Mouse (Mus musculus): ENCODE results near the gene Farp1. TPM values are rescaled to one million over a fixed set of nuclear protein-coding genes. Genes with fewer than 3 reads are reported as not detected.

The Farp1 gene
- 17.3 and 19.1 TPM in 2 replicates for polyA plus RNA-seq (2015; fragmentation: Nextera tagmentation; extraction: Ambion mirVana)

- H3K27me3 ChIP-seq (replicated peaks), result peaks cover 6% of the 10 kb centered on the region; the same call in 1 of the 2 replicates
- no peaks in the 10 kb centered on the region for H3K36me3 ChIP-seq
- H3K4me2 ChIP-seq, result peak within 1 kb of the TSS; percentile 97
- peak within 1 kb of the TSS; percentile 90 for H3K9ac ChIP-seq
- H3K4me3 ChIP-seq (replicated peaks), result peak within 1 kb of the TSS; percentile 92
- peak within 1 kb of the TSS; percentile 82 for H3K27ac ChIP-seq
- peak; percentile 98 for ATAC-seq (ENCODE audit: insufficient read depth, low FRiP score, low read depth)
- peaks cover 10% of the 10 kb centered on the region; the same call in 1 of the 2 replicates for H3K4me1 ChIP-seq
- H3K9me3 ChIP-seq, result no peaks in the 10 kb centered on the region
- 3% methylated on average over 52 of the region's 61 CpGs for WGBS
Measured at GRCm38 (mm10) chr14:121034973-121035662, at the start of gene Farp1. Farp1 (plus strand) TSS chr14:121035200.

DNA sequence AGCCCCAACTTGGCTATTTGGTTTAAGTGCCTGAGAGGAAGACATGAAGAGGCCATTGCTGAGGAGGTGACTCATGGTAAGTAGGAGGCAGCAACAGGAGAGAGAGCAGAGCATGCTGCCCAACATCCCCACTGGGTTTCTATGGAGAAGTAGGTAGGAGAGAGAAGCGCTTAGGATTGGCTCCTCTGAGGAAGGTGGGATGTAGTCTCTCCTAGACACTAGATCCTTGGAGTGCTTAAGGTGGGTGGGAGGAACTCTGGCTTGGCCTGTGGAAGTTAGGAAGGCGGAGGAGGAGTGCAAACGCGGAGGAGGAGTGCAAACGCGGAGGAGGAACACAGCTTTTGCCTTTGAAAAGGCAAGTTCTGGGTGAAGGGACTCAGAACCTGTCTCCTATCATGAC lies 45.9 kb upstream of the Farp1 start:
- no peaks in the 10 kb centered on the region for H3K9me3 ChIP-seq
- ATAC-seq (ENCODE audit: insufficient read depth, low FRiP score, low read depth), result no peak
- H3K27me3 ChIP-seq (replicated peaks), result no peaks in the 10 kb centered on the region
- H3K27ac ChIP-seq, result no peak overlapping the region
- no peak overlapping the region for H3K4me3 ChIP-seq (replicated peaks)
- no peaks in the 10 kb centered on the region for H3K4me1 ChIP-seq
- no peaks in the 10 kb centered on the region for H3K36me3 ChIP-seq
- no peak overlapping the region for H3K4me2 ChIP-seq
- WGBS, result 64% methylated on average over 6 of the region's 6 CpGs
- no peak overlapping the region for H3K9ac ChIP-seq

- H3K4me1 ChIP-seq, result no peaks in the 10 kb centered on the region
- H3K27me3 ChIP-seq (replicated peaks), result no peaks in the 10 kb centered on the region
- no peak overlapping the region for H3K4me3 ChIP-seq (replicated peaks)
- H3K9me3 ChIP-seq, result no peaks in the 10 kb centered on the region
- H3K36me3 ChIP-seq, result no peaks in the 10 kb centered on the region
- H3K9ac ChIP-seq, result no peak overlapping the region
- H3K27ac ChIP-seq, result no peak overlapping the region
- 88% methylated on average over 5 of the region's 5 CpGs for WGBS
- H3K4me2 ChIP-seq, result no peak overlapping the region
- ATAC-seq (ENCODE audit: insufficient read depth, low FRiP score, low read depth), result no peak
Measured at GRCm38 (mm10) chr14:120997686-120998085, 37.3 kb upstream of the Farp1 start.

GRCm38 (mm10) chr14:121000561-121001340 lies 34.2 kb upstream of the Farp1 start:
- WGBS, result 46% methylated on average over 12 of the region's 12 CpGs
- no peak for ATAC-seq (ENCODE audit: insufficient read depth, low FRiP score, low read depth)
- Histone ChIP-seq H3K9ac (no peak overlapping the region), H3K36me3 (no peaks in the 10 kb centered on the region), H3K27ac (no peak overlapping the region), H3K9me3 (no peaks in the 10 kb centered on the region), H3K4me3 (replicated peaks) (no peak overlapping the region), H3K4me2 (no peak overlapping the region), H3K27me3 (replicated peaks) (no peaks in the 10 kb centered on the region), H3K4me1 (no peaks in the 10 kb centered on the region)

DNA sequence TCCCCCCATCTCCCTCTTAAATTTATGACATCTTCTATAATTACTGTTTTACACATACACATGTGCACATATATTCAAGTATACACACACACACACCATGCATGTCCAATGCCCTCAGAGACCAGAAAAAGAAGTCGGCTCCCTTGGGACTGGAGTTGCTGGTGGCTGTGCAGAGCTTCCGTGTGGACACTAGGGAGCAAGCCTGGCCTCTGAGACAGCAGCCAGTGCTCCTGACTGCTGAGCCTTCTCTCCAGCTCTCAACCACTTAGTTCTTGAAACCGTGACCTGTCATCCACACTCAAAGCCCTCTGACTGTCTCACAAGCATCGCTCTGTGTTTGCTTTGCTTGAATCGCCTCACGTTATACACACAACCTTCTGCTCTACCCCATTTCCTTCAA lies 29.4 kb upstream of the Farp1 start:
- WGBS, result 79% methylated on average over 6 of the region's 6 CpGs
- H3K4me3 ChIP-seq (replicated peaks), result no peak overlapping the region
- no peaks in the 10 kb centered on the region for H3K27me3 ChIP-seq (replicated peaks)
- no peaks in the 10 kb centered on the region for H3K9me3 ChIP-seq
- ATAC-seq (ENCODE audit: insufficient read depth, low FRiP score, low read depth), result no peak
- H3K4me2 ChIP-seq, result no peak overlapping the region
- no peaks in the 10 kb centered on the region for H3K4me1 ChIP-seq
- H3K9ac ChIP-seq, result no peak overlapping the region
- H3K27ac ChIP-seq, result no peak overlapping the region
- H3K36me3 ChIP-seq, result no peaks in the 10 kb centered on the region

DNA sequence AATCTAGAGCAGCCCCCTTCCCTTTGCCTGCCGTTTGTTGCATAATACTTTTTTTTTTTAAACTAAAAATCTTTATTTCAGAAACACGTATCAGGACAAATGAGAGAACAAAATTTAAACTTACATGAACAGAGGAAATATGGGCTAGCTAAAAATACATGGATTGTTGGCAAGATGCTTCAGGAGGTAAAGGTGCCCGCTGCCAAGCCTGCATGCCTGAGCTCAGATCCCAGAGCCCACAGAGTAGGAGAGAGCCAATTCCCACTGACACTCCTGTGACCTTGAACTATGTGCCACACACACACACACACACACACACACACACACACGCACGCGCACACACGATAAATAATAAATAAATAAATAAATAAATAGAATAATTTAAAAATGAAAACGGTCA lies 29.0 kb upstream of the Farp1 start:
- WGBS, result 93% methylated on average over 8 of the region's 8 CpGs
- no peak overlapping the region for H3K4me3 ChIP-seq (replicated peaks)

GRCm38 (mm10) chr14:121015114-121015690 lies 19.8 kb upstream of the Farp1 start:
- no peaks in the 10 kb centered on the region for H3K36me3 ChIP-seq
- no peak overlapping the region for H3K9ac ChIP-seq
- no peaks in the 10 kb centered on the region for H3K9me3 ChIP-seq
- 90% methylated on average over 2 of the region's 2 CpGs for WGBS
- no peaks in the 10 kb centered on the region for H3K27me3 ChIP-seq (replicated peaks)
- H3K27ac ChIP-seq, result no peak overlapping the region
- no peaks in the 10 kb centered on the region for H3K4me1 ChIP-seq
- ATAC-seq (ENCODE audit: insufficient read depth, low FRiP score, low read depth), result no peak
- no peak overlapping the region for H3K4me3 ChIP-seq (replicated peaks)
- H3K4me2 ChIP-seq, result no peak overlapping the region

More for the DNA sequence above, 29.0 kb upstream of the Farp1 start:
- Histone ChIP-seq H3K27me3 (replicated peaks) (no peaks in the 10 kb centered on the region), H3K36me3 (no peaks in the 10 kb centered on the region), H3K4me1 (no peaks in the 10 kb centered on the region), H3K27ac (no peak overlapping the region), H3K9me3 (no peaks in the 10 kb centered on the region), H3K9ac (no peak overlapping the region), H3K4me2 (no peak overlapping the region)
- no peak for ATAC-seq (ENCODE audit: insufficient read depth, low FRiP score, low read depth)

DNA sequence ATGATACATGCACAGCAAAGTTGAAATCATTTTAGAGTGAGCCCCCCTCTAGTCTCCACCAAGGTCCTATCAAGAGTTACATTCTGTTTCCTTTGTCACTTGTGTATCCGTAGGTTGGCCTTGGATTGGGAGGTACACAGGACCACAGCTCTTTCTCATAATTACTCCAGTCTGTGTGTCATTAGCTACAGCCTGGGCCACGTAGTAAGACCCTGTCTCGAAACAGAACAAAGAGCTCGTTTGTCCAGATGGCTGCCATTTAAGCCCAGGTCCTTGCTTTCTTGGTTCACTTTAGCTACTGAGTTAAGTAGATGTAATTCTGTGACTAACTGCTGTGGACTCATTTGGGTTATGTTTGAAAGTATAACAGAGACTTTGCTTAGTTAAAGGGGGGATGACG lies 12.6 kb upstream of the Farp1 start:
- no peak for ATAC-seq (ENCODE audit: insufficient read depth, low FRiP score, low read depth)
- H3K9ac ChIP-seq, result no peak overlapping the region
- H3K9me3 ChIP-seq, result no peaks in the 10 kb centered on the region
- no peak overlapping the region for H3K27ac ChIP-seq
- no peaks in the 10 kb centered on the region for H3K36me3 ChIP-seq
- no peaks in the 10 kb centered on the region for H3K27me3 ChIP-seq (replicated peaks)
- H3K4me2 ChIP-seq, result no peak overlapping the region
- WGBS, result 71% methylated on average over 5 of the region's 5 CpGs
- H3K4me1 ChIP-seq, result no peaks in the 10 kb centered on the region
- H3K4me3 ChIP-seq (replicated peaks), result no peak overlapping the region

GRCm38 (mm10) chr14:121025381-121025780 lies 9.6 kb upstream of the Farp1 start:
- Histone ChIP-seq H3K4me1 (no peaks in the 10 kb centered on the region), H3K27me3 (replicated peaks) (no peaks in the 10 kb centered on the region), H3K9me3 (no peaks in the 10 kb centered on the region), H3K4me2 (no peak overlapping the region), H3K9ac (no peak overlapping the region), H3K27ac (no peak overlapping the region), H3K4me3 (replicated peaks) (no peak overlapping the region), H3K36me3 (no peaks in the 10 kb centered on the region)
- ATAC-seq (ENCODE audit: insufficient read depth, low FRiP score, low read depth), result no peak
- WGBS, result 71% methylated on average over 8 of the region's 8 CpGs

GRCm38 (mm10) chr14:121031396-121031795 lies 3.6 kb upstream of the Farp1 start:
- H3K36me3 ChIP-seq, result no peaks in the 10 kb centered on the region
- 0 out of 2 replicates have a peak, but pooled peaks cover 3% of the 10 kb centered on the region for H3K4me1 ChIP-seq
- no peaks in the 10 kb centered on the region for H3K9me3 ChIP-seq
- no peak overlapping the region for H3K4me2 ChIP-seq
- no peak overlapping the region for H3K4me3 ChIP-seq (replicated peaks)
- ATAC-seq (ENCODE audit: insufficient read depth, low FRiP score, low read depth), result no peak
- H3K9ac ChIP-seq, result no peak overlapping the region
- 87% methylated on average over 2 of the region's 2 CpGs for WGBS
- H3K27ac ChIP-seq, result no peak overlapping the region
- peaks cover 6% of the 10 kb centered on the region; the same call in 1 of the 2 replicates for H3K27me3 ChIP-seq (replicated peaks)

DNA sequence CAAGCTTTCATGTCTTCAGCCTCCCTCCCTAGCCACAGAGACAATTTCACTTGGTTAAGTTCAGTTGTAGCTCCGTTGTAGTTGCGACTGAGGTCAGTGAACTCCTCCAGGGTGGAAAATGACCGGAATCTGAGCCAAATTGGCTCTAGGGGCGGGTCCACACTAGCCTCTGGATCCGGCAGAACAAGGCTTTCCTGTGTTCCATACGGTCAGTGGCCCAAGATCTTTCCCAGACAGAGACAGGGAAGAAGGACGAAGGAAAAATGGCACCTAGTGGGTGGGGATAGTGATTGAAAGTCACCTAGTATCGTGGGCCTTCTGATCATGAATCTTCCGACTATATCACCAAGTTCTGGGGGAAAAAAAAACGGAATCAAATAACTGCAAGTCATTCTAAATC lies 475 bp upstream of the Farp1 start:
- H3K9me3 ChIP-seq, result no peaks in the 10 kb centered on the region
- peak overlapping the region; percentile 97 for H3K4me2 ChIP-seq
- H3K9ac ChIP-seq, result no peak overlapping the region
- peaks cover 10% of the 10 kb centered on the region; the same call in 1 of the 2 replicates for H3K4me1 ChIP-seq
- 24% methylated on average over 10 of the region's 10 CpGs for WGBS
- H3K4me3 ChIP-seq (replicated peaks), result peak overlapping the region; percentile 92
- peaks cover 6% of the 10 kb centered on the region; the same call in 1 of the 2 replicates for H3K27me3 ChIP-seq (replicated peaks)
- ATAC-seq (ENCODE audit: insufficient read depth, low FRiP score, low read depth), result no peak
- H3K27ac ChIP-seq, result no peak overlapping the region
- H3K36me3 ChIP-seq, result no peaks in the 10 kb centered on the region

Measured in stomach, embryonic 15.5 days (tissue).